Mouse (Mus musculus) heart, embryonic 13.5 days (tissue): ENCODE results near the gene Rgl2. TPM values are rescaled to one million over a fixed set of nuclear protein-coding genes. Genes with fewer than 3 reads are reported as not detected.
A peak's percentile ranks its signal among the peaks of the same experiment; 100 is the strongest.
"Not testable (repeated sequence)": the region's sequence is repeated elsewhere in the genome, so short reads cannot be mapped to it uniquely, and the experiment has no call there.

Experiments
- ATAC-seq: fragments of 200-750 bp; cut with Nextera tagmentation; 2 replicates; pipeline ENCODE4 v1.8.0; 2017; ENCODE audit warnings: moderate TSS enrichment; ENCODE audit not compliant: insufficient number of reproducible peaks, low FRiP score, low TSS enrichment; ENCODE audit errors: extremely low read depth
- H3K27ac ChIP-seq: fragments of 300-500 bp; sonication (generic); replicated peaks from 2 replicates; pipeline ENCODE4 v1.5.1; 2015; ENCODE audit warnings: moderate library complexity, mild to moderate bottlenecking, inconsistent platforms
- H3K27me3 ChIP-seq: fragments of 300-500 bp; sonication (generic); replicated peaks from 2 replicates; pipeline ENCODE4 v1.6.1; 2015; ENCODE audit warnings: mild to moderate bottlenecking, inconsistent platforms
- H3K36me3 ChIP-seq: fragments of 300-500 bp; sonication (generic); 2 replicates; pipeline ENCODE4 v1.6.1; 2015; ENCODE audit warnings: mild to moderate bottlenecking, inconsistent platforms
- H3K4me1 ChIP-seq: fragments of 300-500 bp; sonication (generic); 2 replicates; pipeline ENCODE4 v1.6.1; 2015; ENCODE audit warnings: inconsistent platforms
- H3K4me2 ChIP-seq: fragments of 300-500 bp; sonication (generic); 2 replicates; pipeline ENCODE4 v1.6.1; 2015; ENCODE audit warnings: inconsistent platforms, mild to moderate bottlenecking, moderate library complexity
- H3K4me3 ChIP-seq: fragments of 300-500 bp; sonication (generic); 2 replicates; pipeline ENCODE4 v1.5.1; 2015; ENCODE audit warnings: moderate library complexity, mild to moderate bottlenecking, inconsistent platforms
- H3K9ac ChIP-seq: fragments of 300-500 bp; sonication (generic); 2 replicates; pipeline ENCODE4 v1.6.1; 2015; ENCODE audit warnings: inconsistent platforms, mild to moderate bottlenecking, moderate library complexity
- H3K9me3 ChIP-seq: fragments of 300-500 bp; sonication (generic); 2 replicates; pipeline ENCODE4 v1.6.1; 2016; ENCODE audit warnings: inconsistent platforms
- WGBS: fragments of 180-500 bp; shearing (Covaris S2); methylation state at CpG from one replicate; pipeline ENCODE4 v1.1.7; 2015; ENCODE audit warnings: mixed read lengths; 5-methylcytosine and 5-hydroxymethylcytosine counted together
- polyA plus RNA-seq: library from polyadenylated mRNA; unstranded; fragments of >200 nt; fragmentation: Nextera tagmentation; extraction: Ambion mirVana; gene quantifications from 2 replicates; pipeline ENCODE4 v1.2.1, GENCODE M21; 2015

Gene Rgl2
- polyA plus RNA-seq, result 32.6 and 37.6 TPM in 2 replicates

GRCm38 (mm10) chr17:33929371-33930279, at the start of gene Rgl2:
Rgl2 (plus strand) TSS chr17:33929543.
- peak within 1 kb of the TSS; percentile 99 for H3K27ac ChIP-seq
- peak within 1 kb of the TSS; percentile 98 for H3K9ac ChIP-seq
- H3K4me3 ChIP-seq, result peak within 1 kb of the TSS; percentile 96
- H3K36me3 ChIP-seq, result peaks cover 59% of the 10 kb centered on the region
- WGBS, result under 1% methylated on average over 77 of the region's 80 CpGs
- ATAC-seq, result peak; percentile 72
- H3K9me3 ChIP-seq, result no peaks in the 10 kb centered on the region
- H3K4me1 ChIP-seq, result peaks cover 25% of the 10 kb centered on the region
- H3K4me2 ChIP-seq, result peak within 1 kb of the TSS; percentile 100
- no peaks in the 10 kb centered on the region for H3K27me3 ChIP-seq

GRCm38 (mm10) chr17:33884320-33884719, 45.0 kb upstream of the Rgl2 start:
- not testable (repeated sequence) for H3K27me3 ChIP-seq, H3K27ac ChIP-seq, H3K4me3 ChIP-seq, H3K9me3 ChIP-seq, ATAC-seq, H3K4me2 ChIP-seq, H3K9ac ChIP-seq
- peaks cover 63% of the 10 kb centered on the region for H3K36me3 ChIP-seq
- H3K4me1 ChIP-seq, result peaks cover 18% of the 10 kb centered on the region
- 92% methylated on average over 10 of the region's 11 CpGs for WGBS

- not testable (repeated sequence) for H3K27me3 ChIP-seq, H3K27ac ChIP-seq, H3K4me3 ChIP-seq, H3K9me3 ChIP-seq, ATAC-seq
- H3K4me1 ChIP-seq, result peaks cover 19% of the 10 kb centered on the region
- peak overlapping the region; percentile 47 for H3K9ac ChIP-seq
- WGBS, result 28% methylated on average over 2 of the region's 2 CpGs
- H3K4me2 ChIP-seq, result peak overlapping the region; percentile 73; the same call in 1 of the 2 replicates
- H3K36me3 ChIP-seq, result peaks cover 33% of the 10 kb centered on the region
Observed at GRCm38 (mm10) chr17:33887802-33888201, 41.5 kb upstream of the Rgl2 start.

GRCm38 (mm10) chr17:33888230-33888629, 41.1 kb upstream of the Rgl2 start:
- not testable (repeated sequence) for H3K27me3 ChIP-seq, H3K9me3 ChIP-seq, ATAC-seq, H3K27ac ChIP-seq
- Histone ChIP-seq H3K36me3 (peaks cover 31% of the 10 kb centered on the region), H3K9ac (peak overlapping the region; percentile 47; the same call in 1 of the 2 replicates), H3K4me2 (peak overlapping the region; percentile 73), H3K4me3 (peak overlapping the region; percentile 73; the same call in 1 of the 2 replicates), H3K4me1 (peaks cover 19% of the 10 kb centered on the region)

GRCm38 (mm10) chr17:33889941-33890532, 39.3 kb upstream of the Rgl2 start:
- ATAC-seq, result peak; percentile 7; the same call in 1 of the 2 replicates
- peak overlapping the region; percentile 90 for H3K9ac ChIP-seq
- peak overlapping the region; percentile 66 for H3K27ac ChIP-seq
- not testable (repeated sequence) for H3K27me3 ChIP-seq, H3K9me3 ChIP-seq
- H3K36me3 ChIP-seq, result peaks cover 18% of the 10 kb centered on the region
- peaks cover 19% of the 10 kb centered on the region for H3K4me1 ChIP-seq
- H3K4me2 ChIP-seq, result peak overlapping the region; percentile 73
- peak overlapping the region; percentile 73 for H3K4me3 ChIP-seq
- under 1% methylated on average over 31 of the region's 44 CpGs for WGBS

GRCm38 (mm10) chr17:33890533-33891059, 38.7 kb upstream of the Rgl2 start, which contains the start of gene Kifc1:
Kifc1 (minus strand) TSS chr17:33890661.
- peak within 1 kb of the TSS; percentile 90 for H3K9ac ChIP-seq
- peak; percentile 98 for ATAC-seq
- peak within 1 kb of the TSS; percentile 66 for H3K27ac ChIP-seq
- H3K27me3 ChIP-seq, result no peaks in the 10 kb centered on the region
- peak within 1 kb of the TSS; percentile 73 for H3K4me2 ChIP-seq
- H3K9me3 ChIP-seq, result no peaks in the 10 kb centered on the region
- H3K4me1 ChIP-seq, result peaks cover 19% of the 10 kb centered on the region
- under 1% methylated on average over 49 of the region's 49 CpGs for WGBS
- peak within 1 kb of the TSS; percentile 73 for H3K4me3 ChIP-seq
- peaks cover 15% of the 10 kb centered on the region for H3K36me3 ChIP-seq

GRCm38 (mm10) chr17:33891357-33891756, 38.0 kb upstream of the Rgl2 start:
- H3K27ac ChIP-seq, result no peak overlapping the region
- H3K4me3 ChIP-seq, result no peak overlapping the region
- no peaks in the 10 kb centered on the region for H3K9me3 ChIP-seq
- H3K4me2 ChIP-seq, result no peak overlapping the region
- ATAC-seq, result no peak
- H3K27me3 ChIP-seq, result no peaks in the 10 kb centered on the region
- peaks cover 19% of the 10 kb centered on the region for H3K4me1 ChIP-seq
- no peak overlapping the region for H3K9ac ChIP-seq
- H3K36me3 ChIP-seq, result peaks cover 7% of the 10 kb centered on the region
- WGBS, result 48% methylated on average over 2 of the region's 2 CpGs

- not testable (repeated sequence) for H3K27me3 ChIP-seq, ATAC-seq, H3K27ac ChIP-seq, H3K4me3 ChIP-seq, H3K9ac ChIP-seq, H3K9me3 ChIP-seq, H3K4me2 ChIP-seq, H3K36me3 ChIP-seq
- 66% methylated on average over 6 of the region's 6 CpGs for whole genome bisulfite sequencing
- H3K4me1 ChIP-seq, result peaks cover 19% of the 10 kb centered on the region
Observed at GRCm38 (mm10) chr17:33891892-33892291, 37.5 kb upstream of the Rgl2 start.

- Histone ChIP-seq H3K4me2 (no peak overlapping the region), H3K9ac (no peak overlapping the region), H3K27me3 (no peaks in the 10 kb centered on the region), H3K27ac (no peak overlapping the region), H3K4me1 (peaks cover 19% of the 10 kb centered on the region), H3K4me3 (no peak overlapping the region), H3K9me3 (no peaks in the 10 kb centered on the region), H3K36me3 (no peaks in the 10 kb centered on the region)
- ATAC-seq, result no peak
- 31% methylated on average over 7 of the region's 7 CpGs for WGBS
Observed at GRCm38 (mm10) chr17:33892429-33892828, 36.9 kb upstream of the Rgl2 start.

GRCm38 (mm10) chr17:33893011-33893410, 36.3 kb upstream of the Rgl2 start:
- 0 out of 2 replicates have a peak overlapping the region, but pooled peaks have one; percentile 7 for H3K9ac ChIP-seq
- 71% methylated on average over 4 of the region's 4 CpGs for WGBS
- H3K27ac ChIP-seq, H3K4me2 ChIP-seq, H3K9me3 ChIP-seq, H3K4me3 ChIP-seq, H3K27me3 ChIP-seq, H3K36me3 ChIP-seq, ATAC-seq: not testable (repeated sequence)
- peaks cover 15% of the 10 kb centered on the region for H3K4me1 ChIP-seq

- no peak overlapping the region for H3K4me3 ChIP-seq
- WGBS, result 42% methylated on average over 6 of the region's 6 CpGs
- no peak for ATAC-seq
- H3K9ac ChIP-seq, result no peak overlapping the region
- peaks cover 8% of the 10 kb centered on the region for H3K4me1 ChIP-seq
- no peaks in the 10 kb centered on the region for H3K27me3 ChIP-seq
- no peak overlapping the region for H3K27ac ChIP-seq
- no peak overlapping the region for H3K4me2 ChIP-seq
- no peaks in the 10 kb centered on the region for H3K9me3 ChIP-seq
- H3K36me3 ChIP-seq, result no peaks in the 10 kb centered on the region
Observed at GRCm38 (mm10) chr17:33897114-33897794, 32.1 kb upstream of the Rgl2 start.
